Mouse (Mus musculus) ovary, postnatal 10 days (tissue): ENCODE measurements around the gene Ror2.

Source experiments
- DNase-seq: peaks from one replicate; pipeline ENCODE4 v3.0.0; 2022; ENCODE audit warnings: low spot score

Ror2 gene

GRCm38 (mm10) chr13:53192286-53192685 lies 93.6 kb downstream of the Ror2 start:
- DNase-seq = no peak

GRCm38 (mm10) chr13:53191657-53192056 lies 94.3 kb downstream of the Ror2 start:
- DNase-seq = no peak

- DNase-seq = no peak
These were observed 97.0 kb downstream of the Ror2 start for GRCm38 (mm10) chr13:53188935-53189334.

- no peak for DNase-seq
These were observed 101.1 kb downstream of the Ror2 start for GRCm38 (mm10) chr13:53184858-53185257.

GRCm38 (mm10) chr13:53184149-53184548 lies 101.8 kb downstream of the Ror2 start:
- DNase-seq = no peak

- DNase-seq = no peak
These were observed 102.8 kb downstream of the Ror2 start for GRCm38 (mm10) chr13:53183161-53183577.

- DNase-seq = no peak
These were observed 107.3 kb downstream of the Ror2 start for GRCm38 (mm10) chr13:53178594-53178993.

- DNase-seq = no peak
These were observed 107.8 kb downstream of the Ror2 start for GRCm38 (mm10) chr13:53178171-53178570.

- no peak for DNase-seq
These were observed 108.6 kb downstream of the Ror2 start for GRCm38 (mm10) chr13:53177424-53177718.

GRCm38 (mm10) chr13:53176695-53177423 lies 109.1 kb downstream of the Ror2 start:
- no peak for DNase-seq

- no peak for DNase-seq
These were observed 110.9 kb downstream of the Ror2 start for GRCm38 (mm10) chr13:53175041-53175440.

- DNase-seq = no peak
These were observed 122.3 kb downstream of the Ror2 start for GRCm38 (mm10) chr13:53163671-53164070.

- DNase-seq = no peak
These were observed 122.9 kb downstream of the Ror2 start for GRCm38 (mm10) chr13:53163060-53163459.

GRCm38 (mm10) chr13:53159501-53159900 lies 126.4 kb downstream of the Ror2 start:
- no peak for DNase-seq

- no peak for DNase-seq
These were observed 127.4 kb downstream of the Ror2 start for GRCm38 (mm10) chr13:53158405-53159005.

GRCm38 (mm10) chr13:53156911-53157310 lies 129.0 kb downstream of the Ror2 start:
- DNase-seq = no peak

GRCm38 (mm10) chr13:53156282-53156681 lies 129.6 kb downstream of the Ror2 start:
- no peak for DNase-seq

GRCm38 (mm10) chr13:53145511-53145910 lies 140.4 kb downstream of the Ror2 start:
- no peak for DNase-seq

- no peak for DNase-seq
These were observed 142.8 kb downstream of the Ror2 start for GRCm38 (mm10) chr13:53143076-53143475.

GRCm38 (mm10) chr13:53142268-53142667 lies 143.7 kb downstream of the Ror2 start:
- no peak for DNase-seq

- no peak for DNase-seq
These were observed 145.6 kb downstream of the Ror2 start for GRCm38 (mm10) chr13:53140298-53140697.

GRCm38 (mm10) chr13:53130567-53130966 lies 155.4 kb downstream of the Ror2 start:
- no peak for DNase-seq

- no peak for DNase-seq
These were observed 155.9 kb downstream of the Ror2 start for GRCm38 (mm10) chr13:53130032-53130431.

GRCm38 (mm10) chr13:53125627-53126026 lies 160.3 kb downstream of the Ror2 start:
- no peak for DNase-seq
